Mouse (Mus musculus): ENCODE measurements around the gene Ugt2b36. TPM values are rescaled to one million over a fixed set of nuclear protein-coding genes. Genes with fewer than 3 reads are reported as not detected.
"Not testable (repeated sequence)": the region's sequence is repeated elsewhere in the genome, so short reads cannot be mapped to it uniquely, and the experiment has no call there.

The Ugt2b36 gene
- polyA plus RNA-seq (2015; fragmentation: Nextera tagmentation; extraction: Ambion mirVana), result 1.3 TPM in 1 of 2 replicates, not detected in the other

- ATAC-seq (ENCODE audit: low read depth), result no peak
- WGBS, result 27% methylated on average over 1 of the region's 1 CpGs
- Histone ChIP-seq H3K9ac (ENCODE audit: low read length) (no peak within 1 kb of the TSS), H3K4me1 (replicated peaks; ENCODE audit: control insufficient read depth, insufficient read depth, low read length) (no peaks in the 10 kb centered on the region), H3K9me3 (ENCODE audit: control insufficient read depth, low read length) (no peaks in the 10 kb centered on the region), H3K27ac (ENCODE audit: low read length) (no peak within 1 kb of the TSS), H3K27me3 (ENCODE audit: control insufficient read depth, insufficient read depth, low read depth, low read length) (no peaks in the 10 kb centered on the region), H3K4me3 (ENCODE audit: low read length) (no peak within 1 kb of the TSS), H3K4me2 (ENCODE audit: low read depth, low read length) (no peak within 1 kb of the TSS), H3K36me3 (ENCODE audit: control insufficient read depth, insufficient read depth, low read length) (no peaks in the 10 kb centered on the region)
Observed at GRCm38 (mm10) chr5:87092346-87093027, at the start of gene Ugt2b36. TSS of gene Ugt2b36 (minus strand) at chr5:87092555.

GRCm38 (mm10) chr5:87140196-87140595 is 47.8 kb upstream of the Ugt2b36 start, which contains the start of gene Ugt2b5:
TSS of gene Ugt2b5 (minus strand) at chr5:87140318.
- H3K9me3 ChIP-seq (ENCODE audit: control insufficient read depth, low read length); H3K9ac ChIP-seq (ENCODE audit: low read length); H3K4me3 ChIP-seq (ENCODE audit: low read length); H3K27ac ChIP-seq (ENCODE audit: low read length); H3K27me3 ChIP-seq (ENCODE audit: control insufficient read depth, insufficient read depth, low read depth, low read length); ATAC-seq (ENCODE audit: low read depth); H3K4me2 ChIP-seq (ENCODE audit: low read depth, low read length); H3K4me1 ChIP-seq (replicated peaks; ENCODE audit: control insufficient read depth, insufficient read depth, low read length); H3K36me3 ChIP-seq (ENCODE audit: control insufficient read depth, insufficient read depth, low read length): not testable (repeated sequence)
- WGBS, result 76% methylated on average over 1 of the region's 2 CpGs

GRCm38 (mm10) chr5:87103697-87104096 is 11.3 kb upstream of the Ugt2b36 start:
- H3K4me3 ChIP-seq (ENCODE audit: low read length); H3K36me3 ChIP-seq (ENCODE audit: control insufficient read depth, insufficient read depth, low read length); H3K27ac ChIP-seq (ENCODE audit: low read length); H3K27me3 ChIP-seq (ENCODE audit: control insufficient read depth, insufficient read depth, low read depth, low read length); H3K9ac ChIP-seq (ENCODE audit: low read length); ATAC-seq (ENCODE audit: low read depth); H3K9me3 ChIP-seq (ENCODE audit: control insufficient read depth, low read length); H3K4me1 ChIP-seq (replicated peaks; ENCODE audit: control insufficient read depth, insufficient read depth, low read length); H3K4me2 ChIP-seq (ENCODE audit: low read depth, low read length): not testable (repeated sequence)
- 68% methylated on average over 1 of the region's 1 CpGs for WGBS

- no peaks in the 10 kb centered on the region for H3K4me1 ChIP-seq (replicated peaks; ENCODE audit: control insufficient read depth, insufficient read depth, low read length)
- H3K27ac ChIP-seq (ENCODE audit: low read length), result no peak overlapping the region
- no peak overlapping the region for H3K4me3 ChIP-seq (ENCODE audit: low read length)
- H3K36me3 ChIP-seq (ENCODE audit: control insufficient read depth, insufficient read depth, low read length), result no peaks in the 10 kb centered on the region
- H3K9ac ChIP-seq (ENCODE audit: low read length), result no peak overlapping the region
- H3K9me3 ChIP-seq (ENCODE audit: control insufficient read depth, low read length), result no peaks in the 10 kb centered on the region
- no peaks in the 10 kb centered on the region for H3K27me3 ChIP-seq (ENCODE audit: control insufficient read depth, insufficient read depth, low read depth, low read length)
- ATAC-seq (ENCODE audit: low read depth), result no peak
- H3K4me2 ChIP-seq (ENCODE audit: low read depth, low read length), result no peak overlapping the region
Observed at GRCm38 (mm10) chr5:87091111-87091510, 1.2 kb downstream of the Ugt2b36 start.

- H3K4me1 ChIP-seq (replicated peaks; ENCODE audit: control insufficient read depth, insufficient read depth, low read length), result no peaks in the 10 kb centered on the region
- H3K27ac ChIP-seq (ENCODE audit: low read length), result no peak overlapping the region
- ATAC-seq (ENCODE audit: low read depth), result no peak
- no peak overlapping the region for H3K4me2 ChIP-seq (ENCODE audit: low read depth, low read length)
- H3K4me3 ChIP-seq (ENCODE audit: low read length), result no peak overlapping the region
- H3K36me3 ChIP-seq (ENCODE audit: control insufficient read depth, insufficient read depth, low read length), result no peaks in the 10 kb centered on the region
- no peaks in the 10 kb centered on the region for H3K27me3 ChIP-seq (ENCODE audit: control insufficient read depth, insufficient read depth, low read depth, low read length)
- no peaks in the 10 kb centered on the region for H3K9me3 ChIP-seq (ENCODE audit: control insufficient read depth, low read length)
- H3K9ac ChIP-seq (ENCODE audit: low read length), result no peak overlapping the region
Observed at GRCm38 (mm10) chr5:87089264-87089663, 3.1 kb downstream of the Ugt2b36 start.

- Histone ChIP-seq H3K4me1 (replicated peaks; ENCODE audit: control insufficient read depth, insufficient read depth, low read length) (no peaks in the 10 kb centered on the region), H3K4me3 (ENCODE audit: low read length) (no peak overlapping the region), H3K36me3 (ENCODE audit: control insufficient read depth, insufficient read depth, low read length) (no peaks in the 10 kb centered on the region), H3K27me3 (ENCODE audit: control insufficient read depth, insufficient read depth, low read depth, low read length) (no peaks in the 10 kb centered on the region), H3K9ac (ENCODE audit: low read length) (no peak overlapping the region), H3K27ac (ENCODE audit: low read length) (no peak overlapping the region), H3K4me2 (ENCODE audit: low read depth, low read length) (no peak overlapping the region), H3K9me3 (ENCODE audit: control insufficient read depth, low read length) (no peaks in the 10 kb centered on the region)
- WGBS, result 60% methylated on average over 3 of the region's 3 CpGs
- ATAC-seq (ENCODE audit: low read depth), result no peak
Observed at GRCm38 (mm10) chr5:87086269-87086668, 6.1 kb downstream of the Ugt2b36 start.

GRCm38 (mm10) chr5:87030624-87031023 is 61.7 kb downstream of the Ugt2b36 start:
- no peaks in the 10 kb centered on the region for H3K36me3 ChIP-seq (ENCODE audit: control insufficient read depth, insufficient read depth, low read length)
- ATAC-seq (ENCODE audit: low read depth), result no peak
- H3K9me3 ChIP-seq (ENCODE audit: control insufficient read depth, low read length), result no peaks in the 10 kb centered on the region
- H3K4me1 ChIP-seq (replicated peaks; ENCODE audit: control insufficient read depth, insufficient read depth, low read length), result no peaks in the 10 kb centered on the region
- H3K27ac ChIP-seq (ENCODE audit: low read length), result no peak overlapping the region
- no peaks in the 10 kb centered on the region for H3K27me3 ChIP-seq (ENCODE audit: control insufficient read depth, insufficient read depth, low read depth, low read length)
- H3K4me2 ChIP-seq (ENCODE audit: low read depth, low read length), result no peak overlapping the region
- 74% methylated on average over 1 of the region's 1 CpGs for WGBS
- H3K9ac ChIP-seq (ENCODE audit: low read length), result no peak overlapping the region
- H3K4me3 ChIP-seq (ENCODE audit: low read length), result no peak overlapping the region

GRCm38 (mm10) chr5:87027359-87027758 is 65.0 kb downstream of the Ugt2b36 start:
- Histone ChIP-seq H3K9ac (ENCODE audit: low read length) (no peak overlapping the region), H3K27ac (ENCODE audit: low read length) (no peak overlapping the region), H3K4me3 (ENCODE audit: low read length) (no peak overlapping the region), H3K4me2 (ENCODE audit: low read depth, low read length) (no peak overlapping the region), H3K9me3 (ENCODE audit: control insufficient read depth, low read length) (no peaks in the 10 kb centered on the region), H3K4me1 (replicated peaks; ENCODE audit: control insufficient read depth, insufficient read depth, low read length) (no peaks in the 10 kb centered on the region), H3K36me3 (ENCODE audit: control insufficient read depth, insufficient read depth, low read length) (no peaks in the 10 kb centered on the region), H3K27me3 (ENCODE audit: control insufficient read depth, insufficient read depth, low read depth, low read length) (no peaks in the 10 kb centered on the region)
- 62% methylated on average over 3 of the region's 3 CpGs for WGBS
- ATAC-seq (ENCODE audit: low read depth), result no peak

Measured in lung, embryonic 16.5 days (tissue).